Mouse (Mus musculus) hindbrain, postnatal 0 days (tissue): ENCODE measurements around the gene Ctnnd1. TPM values are rescaled to one million over a fixed set of nuclear protein-coding genes. Genes with fewer than 3 reads are reported as not detected.

ENCODE experiments used
- ATAC-seq: fragments of 200-750 bp; cut with Nextera tagmentation; 2 replicates; pipeline ENCODE4 v1.8.0; 2017; ENCODE audit warnings: mild to moderate bottlenecking, moderate TSS enrichment, moderate library complexity
- DNase-seq: peaks from one replicate; pipeline ENCODE4 v3.0.0-alpha.2; 2015; ENCODE audit warnings: low spot score
- H3K27ac ChIP-seq: fragments of 300-500 bp; sonication (generic); 2 replicates; pipeline ENCODE4 v1.5.1; 2014; ENCODE audit warnings: mild to moderate bottlenecking
- H3K27me3 ChIP-seq: fragments of 300-500 bp; sonication (generic); 2 replicates; pipeline ENCODE4 v1.6.1; 2014; ENCODE audit warnings: low read length, mixed read lengths; ENCODE audit not compliant: insufficient read depth
- H3K36me3 ChIP-seq: fragments of 300-500 bp; sonication (generic); 2 replicates; pipeline ENCODE4 v1.6.1; 2014; ENCODE audit warnings: low read length, mixed read lengths; ENCODE audit not compliant: insufficient read depth
- H3K4me1 ChIP-seq: fragments of 300-500 bp; sonication (generic); 2 replicates; pipeline ENCODE4 v1.6.1; 2014; ENCODE audit warnings: antibody characterized with exemption, low read length, mixed read lengths; ENCODE audit not compliant: insufficient read depth
- H3K4me2 ChIP-seq: fragments of 300-500 bp; sonication (generic); 2 replicates; pipeline ENCODE4 v1.6.1; 2014; ENCODE audit warnings: low read depth, mild to moderate bottlenecking, low read length, moderate library complexity, mixed read lengths
- H3K4me3 ChIP-seq: fragments of 300-500 bp; sonication (generic); 2 replicates; pipeline ENCODE4 v1.5.1; 2014; ENCODE audit warnings: low read length
- H3K9ac ChIP-seq: fragments of 300-500 bp; sonication (generic); replicated peaks from 2 replicates; pipeline ENCODE4 v1.6.1; 2014; ENCODE audit warnings: mild to moderate bottlenecking, low read length, moderate library complexity, mixed read lengths
- H3K9me3 ChIP-seq: fragments of 300-500 bp; sonication (generic); 2 replicates; pipeline ENCODE4 v1.6.1; 2016; ENCODE audit warnings: low read length, mixed read lengths
- CTCF ChIP-seq: IDR thresholded peaks from 2 replicates; pipeline ENCODE4 v1.5.1; 2016; ENCODE audit warnings: antibody characterized with exemption, control low read depth, low read depth
- WGBS: fragments of 180-500 bp; shearing (Covaris S2); extraction: QIAGEN DNeasy Blood & Tissue Kit; methylation state at CpG from one replicate; pipeline ENCODE4 v1.1.7; 2014; 5-methylcytosine and 5-hydroxymethylcytosine counted together
- polyA plus RNA-seq: library from polyadenylated mRNA; unstranded; fragments of >200 nt; fragmentation: Nextera tagmentation; extraction: Ambion mirVana; gene quantifications from 2 replicates; pipeline ENCODE4 v1.2.1, GENCODE M21; 2015
- total RNA-seq: library from RNA; depleted of rRNA; stranded (reverse); fragments of >200 nt; gene quantifications from 2 replicates; pipeline ENCODE4 v1.2.3, GENCODE M21; 2014

The Ctnnd1 gene
- total and polyA plus RNA-seq, 2 experiments from 2014 or later = 15.8 to 75.7 TPM

DNA sequence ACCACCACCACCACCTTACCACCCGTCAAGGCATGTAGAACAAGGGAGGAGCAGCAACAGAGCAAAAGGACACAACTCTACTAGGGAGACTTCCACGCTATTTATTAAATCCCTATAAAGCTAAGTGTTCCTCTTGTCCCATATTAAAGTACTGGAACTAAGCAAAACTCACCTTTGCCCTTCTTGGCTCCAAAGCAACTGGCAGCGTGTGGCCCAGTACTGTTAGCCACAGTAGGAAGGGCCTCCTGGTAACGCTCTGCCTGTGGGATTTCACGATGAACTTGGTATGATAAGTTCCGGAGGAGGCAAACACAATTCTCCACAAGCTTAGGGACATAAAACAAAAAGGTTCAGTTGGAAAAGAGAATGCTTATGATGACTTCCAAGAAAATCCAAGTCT, 37.8 kb downstream of the Ctnnd1 start:
- DNase-seq (no peak), ATAC-seq (no peak)
- no peaks in the 10 kb centered on the region for H3K9me3 ChIP-seq
- H3K4me2 ChIP-seq = no peak overlapping the region
- no peak for TF ChIP-seq CTCF
- no peak overlapping the region for H3K27ac ChIP-seq
- H3K4me3 ChIP-seq = no peak overlapping the region
- 95% methylated on average over 6 of the region's 6 CpGs for WGBS
- H3K27me3 ChIP-seq = no peaks in the 10 kb centered on the region
- no peaks in the 10 kb centered on the region for H3K4me1 ChIP-seq
- H3K36me3 ChIP-seq = peaks cover 75% of the 10 kb centered on the region
- H3K9ac ChIP-seq = no peak overlapping the region

- DNase-seq = no peak
- WGBS = 90% methylated on average over 1 of the region's 1 CpGs
- Histone ChIP-seq H3K4me2 (no peak overlapping the region), H3K27ac (no peak overlapping the region), H3K4me1 (no peaks in the 10 kb centered on the region), H3K36me3 (peaks cover 73% of the 10 kb centered on the region), H3K4me3 (no peak overlapping the region), H3K9ac (no peak overlapping the region), H3K27me3 (no peaks in the 10 kb centered on the region), H3K9me3 (no peaks in the 10 kb centered on the region)
- no peak for TF ChIP-seq CTCF
- ATAC-seq = no peak
These were observed 42.7 kb downstream of the Ctnnd1 start for GRCm38 (mm10) chr2:84607842-84608241.

DNA sequence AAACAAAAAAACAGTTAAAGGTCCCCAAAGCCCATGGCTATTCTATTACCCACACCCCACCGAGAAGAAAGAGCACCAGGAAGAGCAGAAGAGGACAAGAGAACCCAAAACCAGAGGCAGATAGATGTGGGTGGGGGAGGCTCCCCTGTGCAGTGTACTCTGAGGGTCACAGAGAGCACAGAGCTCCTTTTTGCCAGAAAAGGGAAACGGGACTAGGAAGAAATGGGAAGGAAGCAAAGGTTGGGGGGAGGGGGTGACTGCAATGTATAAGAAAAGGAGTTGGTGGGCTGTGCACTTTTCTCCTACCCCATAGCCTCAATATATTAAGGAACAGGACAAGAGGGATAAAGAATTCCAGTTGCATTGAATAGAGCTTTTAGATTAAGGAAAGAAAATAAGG, 49.6 kb downstream of the Ctnnd1 start:
- H3K27me3 ChIP-seq = no peaks in the 10 kb centered on the region
- DNase-seq (no peak), ATAC-seq (no peak)
- WGBS = 69% methylated on average over 2 of the region's 2 CpGs
- H3K36me3 ChIP-seq = peaks cover 58% of the 10 kb centered on the region
- H3K27ac ChIP-seq = no peak overlapping the region
- H3K9ac ChIP-seq = no peak overlapping the region
- H3K9me3 ChIP-seq = no peaks in the 10 kb centered on the region
- no peaks in the 10 kb centered on the region for H3K4me1 ChIP-seq
- no peak overlapping the region for H3K4me2 ChIP-seq
- TF ChIP-seq CTCF = no peak
- no peak overlapping the region for H3K4me3 ChIP-seq

- Histone ChIP-seq H3K9ac (no peak overlapping the region), H3K4me1 (no peaks in the 10 kb centered on the region), H3K9me3 (no peaks in the 10 kb centered on the region), H3K27me3 (no peaks in the 10 kb centered on the region), H3K36me3 (peaks cover 52% of the 10 kb centered on the region), H3K4me2 (no peak overlapping the region), H3K27ac (no peak overlapping the region), H3K4me3 (no peak overlapping the region)
- ATAC-seq = peak; percentile 15; the same call in 1 of the 2 replicates
- WGBS = 93% methylated on average over 6 of the region's 6 CpGs
- TF ChIP-seq CTCF = no peak
- no peak for DNase-seq
These were observed 51.2 kb downstream of the Ctnnd1 start for GRCm38 (mm10) chr2:84599270-84599888.

GRCm38 (mm10) chr2:84597123-84597522, 53.4 kb downstream of the Ctnnd1 start:
- H3K27ac ChIP-seq = no peak overlapping the region
- H3K4me1 ChIP-seq = no peaks in the 10 kb centered on the region
- 98% methylated on average over 1 of the region's 1 CpGs for WGBS
- peaks cover 30% of the 10 kb centered on the region for H3K36me3 ChIP-seq
- H3K27me3 ChIP-seq = no peaks in the 10 kb centered on the region
- H3K9ac ChIP-seq = no peak overlapping the region
- TF ChIP-seq CTCF = no peak
- H3K4me3 ChIP-seq = no peak overlapping the region
- no peak overlapping the region for H3K4me2 ChIP-seq
- no peak for DNase-seq
- no peaks in the 10 kb centered on the region for H3K9me3 ChIP-seq
- no peak for ATAC-seq

GRCm38 (mm10) chr2:84592801-84593200, 57.8 kb downstream of the Ctnnd1 start:
- Histone ChIP-seq H3K27me3 (no peaks in the 10 kb centered on the region), H3K9ac (no peak overlapping the region), H3K36me3 (peaks cover 15% of the 10 kb centered on the region; the same call in 1 of the 2 replicates), H3K4me3 (no peak overlapping the region), H3K9me3 (no peaks in the 10 kb centered on the region), H3K4me1 (no peaks in the 10 kb centered on the region), H3K27ac (no peak overlapping the region), H3K4me2 (no peak overlapping the region)
- DNase-seq = no peak
- no peak for TF ChIP-seq CTCF
- no peak for ATAC-seq
- 96% methylated on average over 8 of the region's 8 CpGs for WGBS

DNA sequence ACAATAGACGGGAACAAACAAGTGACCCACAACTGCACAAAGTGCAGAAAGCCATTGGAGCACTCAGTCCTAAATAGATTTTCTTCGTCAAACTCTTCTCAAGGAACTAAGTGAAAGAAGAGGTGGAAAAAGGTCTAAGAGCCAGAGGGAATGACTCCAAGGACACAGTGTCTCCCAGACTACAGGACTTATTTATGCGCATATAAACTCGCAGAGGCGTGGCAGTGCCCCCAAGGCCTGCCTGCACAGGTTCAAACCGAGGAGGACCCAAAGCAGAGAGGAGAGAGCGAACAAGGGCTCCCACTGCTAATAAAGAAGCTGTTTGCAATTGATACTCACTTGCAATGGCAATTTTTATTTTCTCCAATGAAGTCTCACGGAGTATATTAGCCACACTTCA, 64.9 kb downstream of the Ctnnd1 start:
- 81% methylated on average over 8 of the region's 8 CpGs for WGBS
- Histone ChIP-seq H3K4me2 (no peak overlapping the region), H3K4me3 (no peak overlapping the region), H3K4me1 (no peaks in the 10 kb centered on the region), H3K27me3 (no peaks in the 10 kb centered on the region), H3K27ac (no peak overlapping the region), H3K9me3 (no peaks in the 10 kb centered on the region), H3K9ac (no peak overlapping the region), H3K36me3 (no peaks in the 10 kb centered on the region)
- TF ChIP-seq CTCF = no peak
- DNase-seq (no peak), ATAC-seq (no peak)
